Mouse (Mus musculus) bone marrow, adult 2 months (tissue): ENCODE measurements around the gene Glb1.

Source experiments
- CTCF ChIP-seq: fragments of 200-500 bp; IDR thresholded peaks from 2 replicates; pipeline ENCODE4 v1.5.1; 2011; ENCODE audit warnings: low read length, control low read depth; ENCODE audit not compliant: control insufficient read depth, insufficient read depth
- POLR2A ChIP-seq: fragments of 200-500 bp; IDR thresholded peaks from 2 replicates; pipeline ENCODE4 v1.6.1; 2011; ENCODE audit warnings: low read depth, mild to moderate bottlenecking, control low read depth, low read length, borderline replicate concordance; ENCODE audit not compliant: control insufficient read depth

- TF ChIP-seq CTCF (no peak), POLR2A (no peak)
Observed at GRCm38 (mm10) chr9:114428103-114428834, 27.4 kb downstream of the Glb1 start.
